Mouse (Mus musculus) frontal cortex, postnatal 14 days (tissue): ENCODE results near the gene Ap1g2.

Experiments used
- DNase-seq, 2 experiments: peaks; one replicate each; pipeline ENCODE4 v3.0.0; 2022; ENCODE audit warnings: low spot score in 2 of 2

The Ap1g2 gene

DNA sequence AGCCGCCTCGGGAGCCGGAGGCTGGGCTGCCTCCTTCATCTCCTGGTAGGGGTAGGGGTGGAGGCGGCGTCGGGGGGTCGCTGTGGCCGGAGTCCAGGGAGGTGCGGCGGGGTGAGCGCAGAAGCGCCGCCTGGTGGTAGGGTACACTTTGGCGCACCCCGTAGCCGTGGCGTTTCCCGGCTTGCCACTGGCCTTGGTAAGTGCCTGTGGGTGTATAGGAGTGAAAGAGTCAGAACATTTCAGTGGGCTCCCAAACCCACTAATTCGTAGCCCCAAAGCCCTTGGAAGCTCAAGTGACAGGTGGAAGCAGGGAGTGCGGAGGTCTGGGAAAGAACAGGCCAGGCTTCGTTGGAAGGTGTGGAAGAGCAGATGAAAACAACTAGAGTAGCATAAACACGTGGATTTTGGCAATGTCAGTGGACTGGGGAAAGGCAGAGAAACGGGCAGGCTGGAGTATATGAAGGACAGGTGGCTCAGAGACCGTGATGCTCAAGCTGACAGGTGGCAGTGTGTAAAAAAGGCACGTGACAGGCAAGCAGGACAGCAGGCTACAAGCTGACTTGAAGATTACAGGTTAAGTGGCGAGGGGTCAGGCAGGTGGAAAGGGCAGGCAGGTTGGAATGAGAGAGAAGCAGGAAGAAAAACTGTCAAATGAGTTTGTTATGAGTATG lies 7.7 kb upstream of the Ap1g2 start:
- DNase-seq: peak in 1 of 2 experiments; percentile 32

DNA sequence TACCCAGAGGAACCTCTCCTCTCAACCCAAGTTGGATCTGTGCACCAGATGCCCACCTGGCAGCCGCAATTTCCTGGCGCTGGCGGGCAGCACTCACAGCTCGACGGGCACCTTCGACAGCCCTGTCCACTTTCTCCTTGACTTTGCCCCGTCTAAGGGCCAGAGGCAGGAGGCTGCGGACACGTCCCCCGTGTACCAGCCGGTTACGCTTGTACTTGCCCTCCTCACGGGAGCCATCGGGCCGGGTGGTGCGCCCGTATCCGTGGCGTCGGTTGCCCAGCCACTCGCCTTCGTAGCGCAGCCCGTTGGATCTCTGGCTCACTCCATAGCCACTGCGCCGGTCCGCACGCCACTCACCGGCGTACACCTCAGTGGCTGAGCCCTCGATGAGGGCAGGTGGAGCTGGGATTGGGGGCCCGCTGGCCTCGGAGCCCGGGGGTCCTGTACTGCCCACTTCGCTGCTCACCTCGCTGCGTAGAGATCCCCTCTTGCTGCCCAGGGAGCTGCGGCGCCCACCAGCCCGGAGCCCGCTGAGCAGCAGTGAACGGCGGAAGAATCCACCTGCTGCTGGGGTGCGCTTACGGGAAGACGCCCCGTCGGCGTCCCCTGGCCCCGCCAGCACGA lies 7.1 kb upstream of the Ap1g2 start:
- DNase-seq: peak in 1 of 2 experiments; percentile 27

DNA sequence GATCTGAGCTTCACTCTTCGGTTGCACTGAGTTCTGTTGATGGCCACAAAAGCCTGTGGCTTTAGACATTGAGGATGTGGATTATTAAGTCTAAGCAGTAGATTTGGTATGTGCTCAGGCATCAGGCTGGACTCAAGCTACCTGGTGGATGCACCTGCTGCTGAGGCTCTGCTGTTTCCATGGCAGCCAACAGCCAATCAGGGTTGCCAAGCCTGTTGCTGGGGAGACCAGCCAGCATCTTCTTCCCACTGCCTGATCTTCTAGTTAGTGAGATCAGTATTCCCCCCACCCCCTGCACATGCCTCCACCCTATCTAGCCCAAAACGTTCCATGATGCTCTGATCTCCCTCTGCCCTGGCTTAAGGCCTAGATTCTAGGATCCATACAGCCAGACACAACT lies 5.3 kb upstream of the Ap1g2 start:
- DNase-seq: peak; percentile 39 to 72

DNA sequence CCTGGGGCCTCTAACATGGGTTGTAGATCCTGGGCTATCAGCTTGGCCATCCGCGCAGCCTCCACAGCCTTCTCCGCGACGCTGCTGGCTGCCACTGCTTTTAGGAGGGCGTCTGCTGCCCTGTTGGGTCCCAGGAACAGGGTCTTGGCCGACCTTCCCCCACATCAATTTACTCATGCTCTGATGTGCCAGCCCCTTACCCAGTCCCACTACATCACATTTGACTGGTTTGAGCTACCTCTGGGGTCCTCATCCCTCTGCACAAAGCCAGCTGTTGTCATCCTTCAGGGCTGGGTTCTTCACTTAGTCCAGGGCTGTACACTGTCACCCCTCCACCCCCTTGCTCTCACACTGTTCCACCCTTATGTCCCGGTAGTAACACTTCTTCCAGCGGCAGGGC lies 3.7 kb upstream of the Ap1g2 start:
- no peak for DNase-seq

DNA sequence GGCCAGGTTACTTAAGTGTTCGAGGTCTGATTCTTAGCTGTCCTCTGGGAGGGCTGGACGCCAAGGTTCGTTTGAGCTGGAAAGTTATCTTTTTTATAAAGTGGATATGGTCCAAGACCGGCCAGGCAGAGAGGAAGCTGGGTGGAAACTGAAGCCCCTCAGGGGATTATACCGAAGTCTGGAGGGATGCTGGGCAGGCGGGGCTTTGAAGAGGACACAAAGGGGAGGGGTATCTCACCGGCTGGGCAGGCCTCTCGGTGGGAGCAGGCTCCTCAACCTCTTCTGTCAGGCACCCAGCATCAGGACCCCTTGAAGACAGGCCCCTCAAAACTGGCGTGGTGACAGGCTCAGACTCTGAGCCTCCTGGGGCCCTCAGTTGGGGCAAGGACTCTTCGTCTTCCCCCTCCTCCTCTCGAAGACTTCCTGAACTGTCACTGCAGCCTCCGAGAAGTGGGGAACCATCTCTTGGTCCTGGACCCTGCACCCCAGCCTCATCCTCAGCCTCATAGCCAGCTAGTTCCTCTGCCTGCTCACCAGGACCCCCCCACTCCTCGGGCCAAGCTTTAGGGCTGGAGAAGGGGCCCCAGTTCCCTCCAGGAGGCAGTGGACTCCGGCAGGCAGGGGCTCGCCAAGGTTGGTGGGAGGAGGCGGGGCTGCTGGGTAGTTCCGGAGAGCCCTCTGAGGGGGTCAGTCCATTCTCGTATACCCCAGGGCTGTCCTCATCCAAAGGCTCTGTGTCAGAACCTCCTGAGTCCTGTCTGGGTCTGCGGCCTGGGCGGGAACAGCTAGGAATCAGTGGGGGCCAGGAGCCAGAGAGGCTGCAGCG lies 2.9 kb upstream of the Ap1g2 start:
- DNase-seq: peak; percentile 32 to 36

DNA sequence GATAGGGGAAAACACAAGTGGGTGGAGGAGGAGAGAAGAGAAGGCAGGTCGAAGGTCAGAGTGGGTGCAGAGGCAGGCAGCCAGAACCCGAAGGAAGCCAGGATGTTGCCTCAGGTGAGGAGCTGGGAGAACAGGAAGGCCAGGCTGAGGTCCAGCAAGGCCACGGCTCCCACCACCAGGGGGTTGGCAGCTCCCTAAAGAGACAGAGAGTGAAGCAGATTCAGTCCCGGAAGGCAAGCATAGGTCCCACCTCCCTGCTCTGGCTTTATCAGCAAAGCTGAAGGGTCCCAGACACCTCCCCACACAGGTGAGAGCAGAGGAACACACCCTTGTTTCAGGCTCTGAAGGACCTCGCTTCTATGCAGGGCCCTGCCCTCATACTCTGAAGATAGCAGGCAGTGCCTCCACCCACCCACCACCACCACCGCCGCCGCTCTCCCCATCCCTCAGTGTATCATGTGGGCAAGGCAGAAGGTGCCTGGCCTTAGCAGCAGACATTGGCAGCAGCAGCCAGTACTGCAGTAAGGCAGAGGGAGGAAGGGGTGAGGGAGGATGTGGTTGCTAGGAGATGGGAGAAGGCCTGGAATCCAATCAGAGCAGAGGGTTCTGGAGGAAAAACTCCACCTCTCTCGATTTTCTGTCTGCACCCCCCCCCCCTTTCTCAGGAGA lies 1.9 kb upstream of the Ap1g2 start:
- peak; percentile 64 to 82 for DNase-seq

DNA sequence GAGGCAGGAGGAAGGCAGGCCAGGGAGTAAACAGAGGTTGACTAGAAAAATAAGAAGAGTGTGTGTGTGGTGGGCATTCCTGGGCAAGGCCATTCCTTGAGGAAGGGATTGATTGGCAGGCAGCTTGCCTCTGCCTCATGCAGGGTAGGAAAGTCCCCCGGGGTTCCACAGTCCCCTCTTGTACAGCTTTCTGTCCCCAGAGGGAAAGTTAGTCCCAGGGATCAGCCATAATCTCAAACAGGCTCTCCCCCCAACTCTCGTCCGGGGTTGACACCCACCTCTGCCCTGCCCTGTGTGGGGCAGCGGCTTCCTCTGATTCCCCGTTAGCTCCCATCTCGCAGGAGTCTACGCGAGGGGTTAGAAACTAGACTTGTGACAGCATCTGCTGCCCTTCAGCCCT lies 597 bp upstream of the Ap1g2 start:
- DNase-seq: peak in 1 of 2 experiments; percentile 19

DNA sequence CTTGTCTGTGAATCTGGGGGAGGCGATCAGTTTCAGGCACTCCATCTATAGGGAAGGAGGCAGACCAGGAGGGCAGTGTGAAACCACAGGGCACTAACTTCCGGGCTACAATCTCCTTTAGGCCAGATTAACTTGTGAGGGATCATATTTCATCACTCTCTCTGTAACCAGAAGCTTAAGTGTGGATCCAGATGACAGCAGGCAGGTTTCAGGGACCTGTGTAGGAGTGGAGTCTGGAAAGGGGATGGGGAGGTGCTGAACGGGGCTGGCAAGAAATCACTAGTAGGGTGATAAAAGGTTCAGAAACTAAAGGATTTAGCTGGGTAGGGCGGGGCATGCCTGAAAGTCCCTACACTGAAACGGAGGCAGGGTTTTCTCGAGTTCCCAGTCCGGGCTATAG lies 1.0 kb downstream of the Ap1g2 start:
- DNase-seq: no peak

DNA sequence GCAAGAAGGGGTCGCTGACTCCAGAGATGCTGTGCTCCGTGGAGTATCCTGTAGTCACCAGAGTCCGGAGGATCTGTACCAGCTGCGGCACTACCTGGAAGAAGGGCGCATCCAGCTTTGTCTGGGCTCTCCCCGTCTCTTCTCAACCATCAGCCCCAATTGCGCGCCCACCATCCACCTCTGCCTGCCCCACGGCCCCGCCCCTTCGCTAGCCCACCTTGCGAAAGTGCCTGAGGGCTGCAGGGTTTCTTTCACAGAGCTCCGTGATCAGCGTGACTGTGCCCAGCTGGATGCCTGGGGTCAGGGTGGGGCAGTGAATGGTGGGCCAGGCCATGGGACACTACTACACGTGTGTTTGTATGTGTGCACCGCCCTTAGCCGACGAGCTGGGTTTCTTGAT lies 2.0 kb downstream of the Ap1g2 start:
- no peak for DNase-seq

DNA sequence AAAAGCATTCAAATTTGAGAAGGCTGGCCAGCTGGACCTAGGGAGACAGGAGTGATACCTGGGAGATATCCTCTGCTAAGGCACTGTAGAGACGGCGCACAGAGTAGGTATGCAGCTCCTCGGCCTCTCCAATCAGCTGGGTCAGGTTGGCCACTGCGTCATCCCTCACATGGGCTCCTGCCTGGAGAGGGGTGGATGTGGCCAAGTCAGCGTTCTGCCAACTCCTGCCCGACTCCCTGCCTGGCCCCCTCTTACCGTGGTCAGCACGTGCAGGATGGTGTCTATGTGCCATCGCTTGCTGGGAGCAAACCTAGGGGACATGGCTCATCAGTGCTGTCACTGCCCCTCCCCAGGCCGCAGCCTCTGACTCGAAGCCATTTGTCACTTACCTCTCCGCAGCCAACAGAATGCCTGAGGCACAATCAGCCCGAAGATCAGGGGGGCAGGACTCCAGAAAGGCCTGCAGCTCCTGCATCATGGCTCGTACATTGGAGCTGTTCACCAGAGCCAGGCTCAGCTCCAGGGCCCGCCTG lies 4.1 kb downstream of the Ap1g2 start:
- no peak for DNase-seq

DNA sequence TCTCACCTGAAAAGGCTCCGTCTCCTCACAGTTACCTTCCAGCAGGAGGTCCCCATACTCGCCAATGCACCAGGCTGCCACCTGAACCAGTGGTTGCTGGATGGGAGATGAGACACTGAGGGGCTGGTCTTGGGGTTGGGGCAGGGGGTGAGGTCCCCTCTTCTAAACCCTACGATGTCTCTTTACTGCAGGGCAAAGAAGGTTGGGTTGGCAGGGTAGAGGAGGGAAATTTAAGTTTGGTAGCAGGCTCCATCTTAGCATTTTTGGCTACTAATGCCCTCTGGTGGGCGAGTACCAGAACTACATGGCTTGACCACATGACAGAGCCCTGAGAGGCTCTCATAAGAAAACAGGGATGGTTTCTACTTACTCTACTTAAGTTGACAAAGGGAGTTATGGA lies 4.8 kb downstream of the Ap1g2 start:
- no peak for DNase-seq

DNA sequence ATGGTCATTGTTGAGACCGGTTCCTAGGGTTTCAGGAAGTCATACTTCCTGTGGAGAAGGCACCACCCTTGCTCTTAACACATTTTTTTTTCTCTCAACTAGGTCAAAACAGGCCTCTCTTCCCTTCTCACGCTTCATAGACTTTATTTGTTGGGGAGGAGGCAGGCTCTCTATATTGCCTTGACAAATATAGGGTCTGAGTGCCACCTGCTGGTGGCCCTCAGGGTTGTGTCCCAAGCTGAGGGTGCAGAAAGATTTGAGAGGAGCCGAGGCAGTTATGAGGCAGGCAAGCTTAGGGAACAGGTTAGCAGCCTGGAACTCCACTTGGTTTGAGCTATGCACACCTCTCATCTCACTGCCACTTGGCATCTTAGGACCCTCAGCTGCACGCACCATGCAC lies 8.3 kb downstream of the Ap1g2 start:
- no peak for DNase-seq

DNA sequence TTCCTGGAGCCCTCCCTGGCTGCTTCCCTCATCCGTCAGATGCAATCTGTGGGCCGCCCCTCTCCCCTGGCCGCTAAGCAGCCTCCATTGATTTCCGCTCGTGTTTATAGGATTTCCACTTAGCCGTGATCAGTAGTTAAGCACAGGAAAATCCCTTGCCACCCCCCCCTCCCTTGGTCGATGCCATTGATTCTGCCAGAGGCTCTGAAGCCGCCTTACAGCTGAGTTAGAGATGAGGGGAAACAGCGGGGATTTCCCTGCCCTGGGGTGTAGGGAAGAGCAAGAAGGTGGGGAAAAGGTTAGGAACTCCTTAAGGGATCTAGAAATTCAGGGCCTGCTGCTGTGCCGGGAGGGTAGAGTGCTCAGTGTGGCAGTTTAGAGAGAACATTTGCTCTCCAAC lies 8.7 kb downstream of the Ap1g2 start:
- no peak for DNase-seq

DNA sequence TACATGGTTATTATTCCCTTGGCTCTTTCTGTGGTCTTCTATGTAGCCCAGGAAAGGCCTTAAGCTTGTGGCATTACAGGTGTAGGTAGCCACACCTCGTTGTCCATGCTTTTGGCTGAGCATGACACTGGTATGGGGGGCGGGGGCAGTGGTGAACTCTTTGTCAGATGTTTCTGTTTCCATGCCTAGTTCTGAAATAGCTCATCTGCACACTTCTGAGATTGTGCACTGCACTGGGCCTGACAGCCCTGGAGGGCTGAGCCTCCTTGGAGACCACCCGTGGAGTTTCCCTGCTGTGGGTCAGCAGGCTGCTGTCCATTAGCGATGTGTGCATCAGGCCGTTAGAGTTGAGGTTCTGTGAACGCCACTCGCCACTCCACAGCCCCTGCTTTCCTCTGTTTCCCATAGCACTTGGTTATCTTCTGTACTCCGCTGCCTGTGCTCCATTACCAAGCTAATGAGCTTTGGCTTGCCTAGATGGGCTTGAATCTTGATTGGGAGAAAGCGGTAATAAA lies 9.8 kb downstream of the Ap1g2 start:
- DNase-seq: no peak

DNA sequence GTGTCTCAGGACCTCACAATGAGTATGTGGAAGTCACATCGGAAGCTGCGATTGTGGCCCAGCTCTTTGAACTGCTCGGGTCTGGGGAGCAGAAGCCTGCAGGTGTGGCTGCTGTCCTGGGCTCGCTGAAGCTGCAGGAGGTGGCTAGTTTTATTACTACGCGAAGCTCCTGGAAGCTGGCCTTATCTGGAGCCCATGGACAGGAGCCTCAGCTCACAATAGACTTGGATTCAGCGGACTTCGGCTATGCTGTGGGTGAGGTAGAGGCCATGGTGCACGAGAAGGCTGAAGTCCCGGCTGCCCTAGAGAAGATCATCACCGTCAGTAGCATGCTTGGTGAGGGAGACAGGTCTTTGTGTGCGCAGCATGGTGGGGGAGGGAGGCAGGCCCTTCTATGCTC lies 10.7 kb downstream of the Ap1g2 start:
- no peak for DNase-seq

DNA sequence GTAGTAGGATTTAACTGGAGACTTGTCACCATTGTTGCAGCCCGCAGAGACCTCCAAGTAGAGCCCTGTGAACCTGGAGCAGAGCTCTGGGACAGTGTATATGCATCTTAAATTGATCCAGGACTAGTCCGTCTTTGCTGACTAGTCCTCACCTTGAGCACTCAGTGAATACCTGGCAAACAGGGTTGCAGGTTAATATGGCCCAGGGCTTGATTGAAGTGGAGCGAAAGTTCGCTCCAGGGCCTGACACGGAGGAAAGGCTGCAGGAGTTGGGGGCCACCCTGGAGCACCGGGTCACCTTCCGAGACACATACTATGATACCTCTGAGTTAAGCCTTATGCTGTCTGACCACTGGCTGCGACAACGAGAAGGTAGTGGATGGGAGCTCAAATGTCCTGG lies 11.1 kb downstream of the Ap1g2 start:
- DNase-seq: no peak

DNA sequence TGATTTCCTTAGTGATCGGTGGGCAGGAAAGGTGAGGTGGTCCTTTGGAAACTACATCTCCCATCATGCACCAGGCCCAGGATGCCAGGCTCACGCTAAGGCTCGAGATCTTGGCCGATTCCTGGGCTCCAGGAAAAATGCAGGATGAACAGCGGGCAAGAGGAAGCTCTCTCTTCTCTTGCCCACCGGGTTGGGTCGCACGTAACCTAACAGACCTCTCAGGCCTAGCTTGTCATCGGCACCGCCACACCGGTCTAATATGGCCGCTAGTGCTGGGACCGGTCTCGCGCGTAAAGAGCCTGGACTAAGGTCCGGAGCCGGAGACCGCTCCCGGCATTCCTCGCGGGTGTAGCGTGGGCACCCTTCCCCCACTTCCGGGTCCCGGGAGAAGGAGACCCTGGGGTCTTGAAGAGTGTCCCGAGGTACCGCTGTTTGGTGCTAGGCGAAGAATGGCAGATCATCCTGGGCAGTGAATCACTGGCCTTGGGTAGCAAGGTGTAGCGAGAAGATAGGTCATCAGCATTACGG lies 11.6 kb downstream of the Ap1g2 start, which contains the start of gene Thtpa:
Gene Thtpa, plus strand, starts transcription at position 81 of the 528 bp plus-strand sequence.
- DNase-seq: no peak

DNA sequence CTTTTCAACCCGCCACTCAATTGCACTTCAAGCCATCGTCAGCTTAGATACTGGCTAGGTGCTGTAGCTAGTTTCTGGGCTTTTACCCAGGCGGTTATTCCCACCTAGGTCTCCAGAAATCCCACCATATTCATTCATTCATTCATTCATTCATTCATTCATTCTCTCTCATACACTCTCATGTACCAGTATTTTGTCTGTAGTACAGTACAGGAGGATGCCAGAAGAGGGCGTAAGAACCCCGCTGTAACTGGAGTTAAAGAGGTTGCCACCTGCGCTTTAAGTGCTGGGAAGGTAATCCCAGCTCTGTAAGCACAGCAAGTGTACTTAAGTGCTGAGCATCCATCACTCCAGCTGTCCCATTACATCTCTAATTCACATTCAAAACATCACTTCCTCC lies 12.5 kb downstream of the Ap1g2 start:
- DNase-seq: no peak

DNA sequence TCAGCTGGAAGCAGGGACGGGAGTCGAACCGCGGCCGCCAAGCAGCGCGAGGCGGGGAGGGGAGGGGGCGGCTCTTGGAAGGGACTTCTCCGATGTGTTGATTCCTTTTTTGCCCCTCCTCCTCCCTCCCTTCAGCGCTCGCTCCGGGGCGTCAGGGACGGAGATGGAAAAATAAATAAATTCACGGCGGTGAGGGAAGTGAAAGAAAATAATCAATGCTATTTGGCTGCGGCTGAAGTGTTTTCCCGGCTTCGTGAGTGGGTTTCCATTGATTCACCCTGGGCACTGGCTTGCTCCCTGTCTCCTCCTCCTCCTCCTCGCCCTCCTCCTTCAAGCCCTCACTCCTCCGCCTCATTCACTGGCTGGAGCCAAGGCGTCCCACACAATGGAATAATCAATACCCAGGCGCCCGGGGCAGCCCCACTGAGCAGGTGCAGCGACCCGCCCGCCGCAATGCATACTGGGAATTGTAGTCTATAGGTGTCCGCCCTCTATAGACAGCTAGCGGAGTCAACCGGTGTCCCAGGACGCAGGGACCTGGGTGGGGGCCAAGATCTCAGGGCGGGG lies 14.3 kb downstream of the Ap1g2 start, which contains the start of gene Zfhx2:
Gene Zfhx2, minus strand, starts transcription at position 314 of the 567 bp plus-strand sequence.
- DNase-seq: peak; percentile 91

DNA sequence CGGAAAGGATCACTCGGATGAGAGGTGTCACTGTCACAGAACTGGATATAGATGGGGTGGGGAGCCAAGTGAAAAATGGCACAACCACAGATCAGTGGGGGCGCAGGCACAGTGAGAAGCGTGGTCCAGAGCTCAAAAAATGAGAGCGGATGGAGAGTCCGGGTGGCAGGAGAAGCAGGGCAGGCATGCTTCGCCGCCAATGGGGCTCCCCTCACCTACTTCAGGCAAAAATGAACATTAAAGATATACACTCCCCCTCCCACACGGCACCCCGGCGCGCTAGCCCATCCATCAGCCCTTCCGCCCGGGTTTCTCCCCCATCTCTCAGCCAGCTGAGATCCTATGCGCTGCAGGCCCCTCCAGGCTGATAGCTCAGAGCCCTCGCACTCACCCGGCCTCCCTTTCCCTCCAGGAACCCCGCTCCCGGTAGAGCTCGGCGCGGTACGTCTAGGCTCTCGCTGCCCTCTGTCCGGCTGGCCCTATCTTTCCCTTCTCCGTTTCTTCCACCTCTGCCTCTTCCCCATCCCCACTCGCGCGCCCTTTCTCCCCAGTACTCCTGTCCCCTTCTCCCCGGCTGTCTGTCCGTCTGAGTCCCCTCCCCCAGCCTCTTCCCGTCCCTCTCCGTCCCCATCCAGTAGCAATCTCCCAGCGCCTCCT lies 15.1 kb downstream of the Ap1g2 start:
- DNase-seq: no peak
